Mouse (Mus musculus) midbrain, postnatal 0 days (tissue): ENCODE measurements at regions not wholly inside any gene's neighbourhood (a gene's known extent, or its start where the extent isn't known, plus 50 kb on each side); places are given as distances from the start of the nearest gene placed in this dataset.

Experiments used
- ATAC-seq: fragments of 200-750 bp; cut with Nextera tagmentation; 2 replicates; pipeline ENCODE4 v1.8.0; 2017; ENCODE audit warnings: moderate number of reproducible peaks, mild to moderate bottlenecking, moderate TSS enrichment, moderate library complexity; ENCODE audit not compliant: low FRiP score
- DNase-seq: peaks from one replicate; pipeline ENCODE4 v3.0.0-alpha.2; 2015; ENCODE audit warnings: low spot score
- H3K27ac ChIP-seq: fragments of 300-500 bp; sonication (generic); 2 replicates; pipeline ENCODE4 v1.5.1; 2014; ENCODE audit warnings: low read depth, mild to moderate bottlenecking, low read length, mixed read lengths
- H3K27me3 ChIP-seq: fragments of 300-500 bp; sonication (generic); 2 replicates; pipeline ENCODE4 v1.6.1; 2014; ENCODE audit warnings: low read length, control low read depth, mixed read lengths; ENCODE audit not compliant: insufficient read depth
- H3K36me3 ChIP-seq: fragments of 300-500 bp; sonication (generic); 2 replicates; pipeline ENCODE4 v1.6.1; 2014; ENCODE audit warnings: low read length, control low read depth, mixed read lengths; ENCODE audit not compliant: insufficient read depth
- H3K4me1 ChIP-seq: fragments of 300-500 bp; sonication (generic); 2 replicates; pipeline ENCODE4 v1.6.1; 2014; ENCODE audit warnings: mild to moderate bottlenecking, control low read depth, antibody characterized with exemption, low read length, mixed read lengths; ENCODE audit not compliant: insufficient read depth
- H3K4me2 ChIP-seq: fragments of 300-500 bp; sonication (generic); 2 replicates; pipeline ENCODE4 v1.6.1; 2014; ENCODE audit warnings: low read depth, mild to moderate bottlenecking, low read length, mixed read lengths; ENCODE audit not compliant: poor library complexity, severe bottlenecking
- H3K4me3 ChIP-seq: fragments of 300-500 bp; sonication (generic); 2 replicates; pipeline ENCODE4 v1.5.1; 2014; ENCODE audit warnings: low read depth, mild to moderate bottlenecking, low read length, moderate library complexity
- H3K9ac ChIP-seq: fragments of 300-500 bp; sonication (generic); replicated peaks from 2 replicates; pipeline ENCODE4 v1.6.1; 2014; ENCODE audit warnings: mild to moderate bottlenecking, low read length, moderate library complexity, mixed read lengths; ENCODE audit not compliant: poor library complexity, severe bottlenecking
- H3K9me3 ChIP-seq: fragments of 300-500 bp; sonication (generic); 2 replicates; pipeline ENCODE4 v1.6.1; 2016; ENCODE audit warnings: low read length, control low read depth
- CTCF ChIP-seq: IDR thresholded peaks from 2 replicates; pipeline ENCODE4 v1.5.1; 2016; ENCODE audit warnings: antibody characterized with exemption, mild to moderate bottlenecking
- WGBS: fragments of 180-500 bp; shearing (Covaris S2); extraction: QIAGEN DNeasy Blood & Tissue Kit; methylation state at CpG from one replicate; pipeline ENCODE4 v1.1.7; 2014; 5-methylcytosine and 5-hydroxymethylcytosine counted together

DNA sequence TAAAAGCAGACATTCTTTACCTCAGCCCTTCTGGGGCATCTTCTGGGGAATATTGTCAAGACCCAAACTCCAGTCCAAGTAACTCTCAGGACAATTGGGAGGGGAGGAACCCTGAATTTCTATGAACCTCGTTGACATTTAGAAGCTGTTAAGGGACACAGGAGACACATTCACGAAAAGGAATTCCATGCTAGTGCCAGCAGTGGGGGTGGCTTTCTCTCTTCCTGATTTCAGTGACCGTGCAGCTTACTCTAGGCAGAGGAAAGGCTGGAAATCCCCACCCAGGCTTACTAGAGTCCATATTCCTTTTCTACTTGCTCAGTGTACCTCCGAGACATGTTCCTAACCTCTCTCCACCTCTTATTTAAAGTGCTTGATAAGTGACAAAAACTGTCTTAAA, 239.9 kb upstream of the Tgfbr2 start:
- Histone ChIP-seq H3K9ac (no peak overlapping the region), H3K36me3 (no peaks in the 10 kb centered on the region), H3K4me3 (no peak overlapping the region), H3K27me3 (no peaks in the 10 kb centered on the region), H3K4me2 (no peak overlapping the region), H3K27ac (no peak overlapping the region), H3K9me3 (no peaks in the 10 kb centered on the region), H3K4me1 (no peaks in the 10 kb centered on the region)
- DNase-seq (no peak), ATAC-seq (no peak)
- TF ChIP-seq CTCF: no peak
- 83% methylated on average over 4 of the region's 4 CpGs for WGBS

DNA sequence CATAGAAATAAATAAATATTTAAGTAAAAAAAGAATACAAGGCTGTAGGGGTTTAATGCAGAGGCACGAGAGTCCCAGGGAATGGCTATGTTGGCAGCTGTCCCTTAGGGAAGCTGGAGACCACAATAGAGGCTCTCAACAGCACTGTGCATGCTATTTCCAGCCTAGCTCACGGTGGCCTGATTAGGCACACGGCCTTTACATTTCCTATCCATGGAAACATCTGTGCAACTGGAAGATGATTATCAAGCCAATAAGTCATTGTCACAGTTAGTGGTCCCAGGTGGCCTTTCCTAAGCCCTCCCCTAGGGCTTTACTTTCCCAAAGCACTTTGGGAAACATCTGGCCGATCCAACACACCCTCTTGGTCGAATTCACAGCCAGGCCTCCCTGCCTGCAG, 235.9 kb upstream of the Tgfbr2 start:
- no peaks in the 10 kb centered on the region for H3K9me3 ChIP-seq
- H3K4me1 ChIP-seq: no peaks in the 10 kb centered on the region
- ATAC-seq (no peak), DNase-seq (no peak)
- H3K36me3 ChIP-seq: no peaks in the 10 kb centered on the region
- no peaks in the 10 kb centered on the region for H3K27me3 ChIP-seq
- no peak overlapping the region for H3K9ac ChIP-seq
- no peak overlapping the region for H3K4me2 ChIP-seq
- WGBS: 72% methylated on average over 5 of the region's 5 CpGs
- no peak overlapping the region for H3K27ac ChIP-seq
- H3K4me3 ChIP-seq: no peak overlapping the region
- no peak for TF ChIP-seq CTCF

DNA sequence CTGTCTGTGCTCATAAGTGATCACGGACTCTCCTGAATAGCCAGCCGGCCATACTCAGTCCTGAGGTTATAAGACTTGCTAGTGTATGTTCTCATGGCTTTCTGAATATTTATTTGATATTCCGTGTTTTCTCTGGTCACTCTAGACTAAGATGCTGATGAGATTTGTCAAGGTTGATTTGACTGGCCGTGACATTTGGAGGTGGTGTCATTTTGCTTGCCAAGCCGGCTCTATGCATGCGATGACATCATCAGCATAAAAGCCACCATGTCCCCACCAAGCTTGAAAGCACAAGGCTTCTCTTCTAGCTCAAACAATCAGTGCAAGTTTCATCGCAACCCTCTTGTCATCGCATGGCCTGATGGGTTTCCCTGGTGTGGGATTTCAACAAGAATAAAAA, 235.3 kb upstream of the Tgfbr2 start:
- WGBS: 91% methylated on average over 8 of the region's 8 CpGs
- TF ChIP-seq CTCF: no peak
- ATAC-seq (no peak), DNase-seq (no peak)
- Histone ChIP-seq H3K9ac (no peak overlapping the region), H3K36me3 (no peaks in the 10 kb centered on the region), H3K4me2 (no peak overlapping the region), H3K27me3 (no peaks in the 10 kb centered on the region), H3K4me1 (no peaks in the 10 kb centered on the region), H3K4me3 (no peak overlapping the region), H3K27ac (no peak overlapping the region), H3K9me3 (no peaks in the 10 kb centered on the region)

DNA sequence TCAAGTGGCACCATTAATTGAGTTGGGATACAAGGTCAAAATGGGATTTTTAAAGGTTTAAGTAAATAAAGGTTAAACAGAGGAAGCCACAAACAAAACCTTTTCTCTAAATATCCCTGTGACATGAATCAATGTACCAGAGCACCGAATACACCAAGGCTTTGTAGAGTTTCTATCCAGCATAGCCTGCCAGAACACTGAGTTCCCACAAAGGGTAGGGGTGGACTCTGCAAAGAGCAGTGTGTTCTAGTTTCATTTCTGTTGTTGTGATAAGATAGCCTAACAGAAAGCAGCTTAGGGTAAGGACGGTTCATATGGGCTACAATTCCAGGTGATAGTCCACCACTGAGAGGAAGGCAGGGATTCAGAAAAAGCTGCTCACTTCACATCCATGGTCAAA, 233.0 kb upstream of the Tgfbr2 start:
- Histone ChIP-seq H3K9ac (no peak overlapping the region), H3K27me3 (no peaks in the 10 kb centered on the region), H3K4me2 (no peak overlapping the region), H3K36me3 (no peaks in the 10 kb centered on the region), H3K4me1 (no peaks in the 10 kb centered on the region), H3K27ac (no peak overlapping the region), H3K9me3 (no peaks in the 10 kb centered on the region), H3K4me3 (no peak overlapping the region)
- no peak for TF ChIP-seq CTCF
- ATAC-seq: no peak
- DNase-seq: no peak
- 88% methylated on average over 2 of the region's 2 CpGs for WGBS

DNA sequence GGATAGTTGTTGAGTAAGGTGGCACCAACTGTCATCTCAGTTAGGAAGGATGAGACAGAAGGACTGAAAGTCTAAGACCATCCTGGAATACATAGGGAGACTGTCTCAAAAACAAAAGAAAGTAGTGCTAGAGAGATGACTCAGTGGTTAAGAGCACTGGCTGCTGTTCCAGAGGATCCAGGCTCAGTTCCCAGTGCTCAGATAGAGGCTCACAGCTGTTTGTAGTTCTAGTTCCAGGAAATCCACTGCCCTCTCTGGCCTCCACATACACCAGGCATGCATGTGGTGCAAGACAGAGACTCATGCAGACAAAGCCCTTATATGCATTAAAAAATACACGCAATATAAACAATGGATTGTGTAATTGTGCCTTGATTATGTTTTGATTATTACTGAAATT, 229.9 kb upstream of the Tgfbr2 start:
- H3K27ac ChIP-seq: no peak overlapping the region
- H3K9ac ChIP-seq: no peak overlapping the region
- no peaks in the 10 kb centered on the region for H3K9me3 ChIP-seq
- no peaks in the 10 kb centered on the region for H3K4me1 ChIP-seq
- WGBS: 94% methylated on average over 1 of the region's 1 CpGs
- H3K27me3 ChIP-seq: no peaks in the 10 kb centered on the region
- no peaks in the 10 kb centered on the region for H3K36me3 ChIP-seq
- no peak for ATAC-seq
- H3K4me3 ChIP-seq: no peak overlapping the region
- no peak for DNase-seq
- H3K4me2 ChIP-seq: no peak overlapping the region
- no peak for TF ChIP-seq CTCF

DNA sequence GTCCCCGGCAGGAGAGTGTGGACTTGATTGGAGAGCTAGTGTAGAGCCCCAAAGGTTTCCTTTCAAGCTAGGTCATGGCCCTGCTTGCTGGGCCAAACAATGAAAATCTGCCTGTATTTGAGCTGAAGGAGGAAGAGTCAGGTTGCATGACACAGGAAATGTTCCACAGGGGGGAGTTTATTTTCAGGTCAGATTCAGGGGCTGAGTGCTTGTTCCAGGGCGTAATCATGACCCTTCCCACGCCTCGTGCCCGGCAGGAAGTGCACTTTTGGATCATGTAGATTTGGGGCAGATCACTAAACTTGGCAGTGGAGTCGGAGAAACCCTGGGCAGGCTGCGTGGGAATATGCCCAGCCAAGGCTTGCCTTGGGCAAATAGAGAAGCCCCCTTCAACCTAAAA, 226.7 kb upstream of the Tgfbr2 start:
- Histone ChIP-seq H3K4me3 (no peak overlapping the region), H3K27ac (no peak overlapping the region), H3K4me1 (no peaks in the 10 kb centered on the region), H3K27me3 (no peaks in the 10 kb centered on the region), H3K4me2 (no peak overlapping the region), H3K9ac (no peak overlapping the region), H3K36me3 (no peaks in the 10 kb centered on the region), H3K9me3 (no peaks in the 10 kb centered on the region)
- no peak for ATAC-seq
- DNase-seq: no peak
- TF ChIP-seq CTCF: no peak
- 80% methylated on average over 7 of the region's 7 CpGs for WGBS

DNA sequence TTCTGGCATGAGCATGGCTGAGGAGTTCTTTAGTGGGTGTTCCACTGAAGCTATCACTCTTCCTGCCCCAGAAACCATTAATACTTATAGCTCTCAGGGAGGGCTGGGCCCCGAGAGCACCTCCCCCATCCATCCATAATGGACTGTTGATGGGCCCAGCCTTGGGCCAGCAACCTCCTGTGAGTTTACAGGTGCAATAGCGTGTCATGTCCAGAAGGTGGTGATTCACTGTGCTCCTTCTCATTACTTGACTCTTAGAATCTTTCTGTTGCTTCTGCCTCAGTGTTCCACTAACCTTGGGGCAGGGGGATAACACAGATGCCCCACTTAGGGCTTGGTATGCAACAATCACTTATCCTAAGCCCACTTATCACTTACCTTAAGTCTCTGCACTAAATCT, 225.1 kb upstream of the Tgfbr2 start:
- H3K4me1 ChIP-seq: no peaks in the 10 kb centered on the region
- TF ChIP-seq CTCF: peak; percentile 25
- DNase-seq (no peak), ATAC-seq (no peak)
- no peak overlapping the region for H3K4me2 ChIP-seq
- 48% methylated on average over 2 of the region's 2 CpGs for WGBS
- no peak overlapping the region for H3K27ac ChIP-seq
- no peak overlapping the region for H3K9ac ChIP-seq
- H3K36me3 ChIP-seq: no peaks in the 10 kb centered on the region
- no peaks in the 10 kb centered on the region for H3K9me3 ChIP-seq
- no peak overlapping the region for H3K4me3 ChIP-seq
- H3K27me3 ChIP-seq: no peaks in the 10 kb centered on the region
